Mouse (Mus musculus) activated CD4-positive, CD25-positive, alpha-beta regulatory T cell, adult 9 weeks (primary cell): ENCODE measurements around the gene Gm20911. TPM values are rescaled to one million over a fixed set of nuclear protein-coding genes. Genes with fewer than 3 reads are reported as not detected.

Experiments
- polyA plus RNA-seq: library from polyadenylated mRNA; unstranded; fragments of 100-300 nt; shearing (Covaris generic); gene quantifications from one replicate; pipeline ENCODE4 v1.2.1, GENCODE M21; 2017

Gene Gm20911
- not detected for polyA plus RNA-seq

DNA sequence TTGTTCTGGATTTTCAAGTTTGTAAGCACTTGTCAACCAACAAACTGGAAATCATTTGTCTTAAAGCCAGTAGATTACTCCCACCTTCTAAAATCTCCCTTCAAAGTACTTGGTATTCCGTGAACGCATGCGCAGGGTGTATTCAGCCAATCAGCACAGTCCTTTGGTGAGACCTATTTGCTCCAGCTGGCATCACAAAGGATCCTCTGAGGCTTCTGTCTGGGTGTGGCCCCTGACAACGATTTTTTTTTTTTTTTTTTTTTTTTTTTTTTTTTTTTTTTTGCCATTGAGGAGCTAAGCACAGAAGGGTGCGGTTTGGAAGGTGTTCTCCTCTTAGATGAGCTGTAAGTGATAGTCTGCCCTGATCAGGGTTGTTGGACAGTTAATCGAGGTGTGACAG, at the start of gene Gm20911:
Gene Gm20911, plus strand, starts transcription at position 301 of the 400 bp plus-strand sequence.

